Mouse (Mus musculus): ENCODE data around the gene Pnkd.

DNA sequence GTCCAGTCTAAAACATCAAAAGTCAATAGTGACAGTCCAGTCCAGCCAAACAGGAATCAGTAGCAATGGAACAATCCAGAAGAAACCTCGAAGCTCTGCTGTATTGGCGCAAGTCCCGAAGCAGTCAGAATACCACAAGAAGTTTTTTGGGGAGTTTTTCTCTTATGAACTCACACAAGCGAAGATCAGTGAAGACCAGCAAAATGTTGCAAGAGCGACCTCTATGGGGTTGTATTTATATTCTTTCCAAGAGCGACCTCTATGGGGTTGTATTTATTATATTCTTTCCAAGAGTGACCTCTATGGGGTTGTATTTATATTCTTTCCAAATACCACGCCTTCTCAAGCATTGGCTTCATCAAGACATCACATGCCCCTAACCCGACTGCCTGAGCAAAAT lies 16.0 kb upstream of the Pnkd start:
- no peak for TF ChIP-seq POLR2A (IDR thresholded peaks at IDR 0.05; ENCODE audit: extremely low read depth, insufficient read depth, low read length)
- TF ChIP-seq CTCF (IDR thresholded peaks at IDR 0.05; ENCODE audit: low read depth, low read length): no peak
